Mouse (Mus musculus) 416B (cell line): ENCODE measurements around the gene Ufd1.
"Not testable (repeated sequence)": the region's sequence is repeated elsewhere in the genome, so short reads cannot be mapped to it uniquely, and the experiment has no call there.

Source experiments
- DNase-seq: peaks from one replicate; pipeline ENCODE4 v3.0.0; 2011; ENCODE audit warnings: low read depth

Gene Ufd1

GRCm38 (mm10) chr16:18811032-18811431 lies 547 bp upstream of the Ufd1 start:
- DNase-seq: no peak

GRCm38 (mm10) chr16:18812385-18812910 lies 869 bp downstream of the Ufd1 start:
- no peak for DNase-seq

GRCm38 (mm10) chr16:18822356-18822755 lies 10.8 kb downstream of the Ufd1 start:
- no peak for DNase-seq

- no peak for DNase-seq
Measured at GRCm38 (mm10) chr16:18822925-18823324, 11.3 kb downstream of the Ufd1 start.

- DNase-seq: no peak
Measured at GRCm38 (mm10) chr16:18828630-18829029, 17.1 kb downstream of the Ufd1 start.

GRCm38 (mm10) chr16:18829102-18829501 lies 17.5 kb downstream of the Ufd1 start:
- no peak for DNase-seq

GRCm38 (mm10) chr16:18833486-18833885 lies 21.9 kb downstream of the Ufd1 start:
- DNase-seq: no peak

GRCm38 (mm10) chr16:18836073-18836467 lies 24.5 kb downstream of the Ufd1 start:
- DNase-seq: no peak

- DNase-seq: peak; percentile 90
Measured at GRCm38 (mm10) chr16:18836468-18837208, 25.1 kb downstream of the Ufd1 start, which contains the start of the genes 2510002D24Rik and Gm28539. Gene 2510002D24Rik (plus strand): TSS chr16:18836578. Gene Gm28539 (plus strand): TSS chr16:18836584.

- no peak for DNase-seq
Measured at GRCm38 (mm10) chr16:18838346-18838745, 26.8 kb downstream of the Ufd1 start.

- DNase-seq: no peak
Measured at GRCm38 (mm10) chr16:18846301-18846820, 34.8 kb downstream of the Ufd1 start.

GRCm38 (mm10) chr16:18849521-18850190 lies 38.1 kb downstream of the Ufd1 start:
- not testable (repeated sequence) for DNase-seq

- peak; percentile 85 for DNase-seq
Measured at GRCm38 (mm10) chr16:18858551-18858950, 47.0 kb downstream of the Ufd1 start.

- no peak for DNase-seq
Measured at GRCm38 (mm10) chr16:18860186-18860585, 48.6 kb downstream of the Ufd1 start.

- DNase-seq: not testable (repeated sequence)
Measured at GRCm38 (mm10) chr16:18870495-18870894, 58.9 kb downstream of the Ufd1 start.

- no peak for DNase-seq
Measured at GRCm38 (mm10) chr16:18876091-18876441, 64.5 kb downstream of the Ufd1 start.

GRCm38 (mm10) chr16:18876442-18877308 lies 65.1 kb downstream of the Ufd1 start, which contains the start of the genes Mrpl40 and Hira:
Gene Mrpl40 (minus strand): TSS chr16:18876862.
Gene Hira (plus strand): TSS chr16:18877037.
- peak; percentile 93 for DNase-seq

GRCm38 (mm10) chr16:18877386-18878090 lies 66.0 kb downstream of the Ufd1 start:
- DNase-seq: peak; percentile 88

- DNase-seq: no peak
Measured at GRCm38 (mm10) chr16:18878091-18878720, 66.6 kb downstream of the Ufd1 start.

- DNase-seq: peak; percentile 17
Measured at GRCm38 (mm10) chr16:18884044-18884443, 72.5 kb downstream of the Ufd1 start.
